Mouse (Mus musculus) T-cell, adult 2 months (primary cell): Measurements from ENCODE around the gene Apoc3.

ENCODE experiments used
- DNase-seq: peaks from one replicate; pipeline ENCODE4 v3.0.0; 2022; ENCODE audit warnings: low spot score

The Apoc3 gene

DNA sequence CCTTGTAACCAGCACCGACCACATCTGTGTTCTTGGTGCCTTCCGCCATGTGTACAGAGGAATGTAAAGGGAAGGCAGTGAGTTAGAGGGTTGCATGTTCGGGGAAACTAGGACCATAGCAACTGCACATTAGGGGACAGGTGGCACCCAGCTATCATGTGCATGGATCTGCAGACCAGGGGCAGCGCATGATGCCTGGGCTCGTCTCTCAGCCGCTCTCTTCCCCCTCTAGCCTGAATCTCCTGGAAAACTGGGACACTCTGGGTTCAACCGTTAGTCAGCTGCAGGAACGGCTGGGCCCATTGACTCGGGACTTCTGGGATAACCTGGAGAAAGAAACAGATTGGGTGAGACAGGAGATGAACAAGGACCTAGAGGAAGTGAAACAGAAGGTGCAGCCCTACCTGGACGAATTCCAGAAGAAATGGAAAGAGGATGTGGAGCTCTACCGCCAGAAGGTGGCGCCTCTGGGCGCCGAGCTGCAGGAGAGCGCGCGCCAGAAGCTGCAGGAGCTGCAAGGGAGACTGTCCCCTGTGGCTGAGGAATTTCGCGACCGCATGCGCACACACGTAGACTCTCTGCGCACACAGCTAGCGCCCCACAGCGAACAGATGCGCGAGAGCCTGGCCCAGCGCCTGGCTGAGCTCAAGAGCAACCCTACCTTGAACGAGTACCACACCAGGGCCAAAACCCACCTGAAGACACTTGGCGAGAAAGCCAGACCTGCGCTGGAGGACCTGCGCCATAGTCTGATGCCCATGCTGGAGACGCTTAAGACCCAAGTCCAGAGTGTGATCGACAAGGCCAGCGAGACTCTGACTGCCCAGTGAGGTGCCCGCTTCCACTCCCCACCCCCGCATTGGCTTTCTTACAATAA lies 5.6 kb downstream of the Apoc3 start:
- DNase-seq: peak; percentile 51

DNA sequence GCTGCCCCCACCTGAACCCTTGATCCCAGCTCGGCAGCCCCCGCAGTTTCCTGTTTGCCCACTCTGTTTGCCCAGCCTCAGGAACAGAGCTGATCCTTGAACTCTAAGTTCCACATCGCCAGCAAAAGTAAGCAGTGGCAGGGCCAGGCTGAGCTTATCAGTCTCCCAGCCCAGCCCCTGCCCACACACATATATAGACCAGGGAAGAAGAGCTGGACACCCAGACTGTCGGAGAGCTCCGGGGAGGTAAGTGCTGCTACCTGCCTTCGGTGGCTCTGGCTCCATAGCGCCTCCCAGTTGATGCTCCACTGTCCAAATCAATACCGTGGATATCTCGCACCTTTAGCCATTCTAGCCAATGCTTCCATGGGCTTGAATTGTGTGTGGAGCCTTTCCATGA lies 6.9 kb downstream of the Apoc3 start, which contains the start of gene Apoa1:
Gene Apoa1, plus strand, starts transcription at position 90 of the 400 bp plus-strand sequence.
- DNase-seq: no peak

DNA sequence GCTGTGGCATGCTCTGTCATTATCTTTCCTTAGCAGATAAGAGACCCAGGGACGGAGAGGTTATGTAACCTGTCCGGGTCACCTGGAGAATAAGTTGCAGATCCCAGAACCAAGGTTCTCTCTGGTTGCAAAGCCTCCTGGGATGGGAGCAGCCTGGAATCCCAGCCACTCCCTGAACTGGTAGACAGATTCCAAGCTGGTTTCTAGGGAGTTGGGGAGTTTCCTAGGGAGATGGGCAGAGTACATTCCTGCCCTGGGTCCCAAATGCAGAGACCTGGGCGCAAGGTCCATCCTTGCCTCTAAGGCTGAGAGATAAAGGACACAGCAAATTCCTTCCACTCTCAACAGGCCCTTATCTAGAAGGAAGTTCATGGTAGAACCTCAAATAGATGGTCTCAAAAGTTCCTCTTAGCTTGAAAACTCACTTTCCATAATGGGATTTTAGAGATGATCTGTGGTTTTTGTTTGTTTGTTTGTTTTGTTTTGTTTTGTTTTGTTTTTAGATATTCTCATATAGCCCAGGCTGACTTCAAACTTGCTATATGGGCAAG lies 8.3 kb downstream of the Apoc3 start:
- no peak for DNase-seq

DNA sequence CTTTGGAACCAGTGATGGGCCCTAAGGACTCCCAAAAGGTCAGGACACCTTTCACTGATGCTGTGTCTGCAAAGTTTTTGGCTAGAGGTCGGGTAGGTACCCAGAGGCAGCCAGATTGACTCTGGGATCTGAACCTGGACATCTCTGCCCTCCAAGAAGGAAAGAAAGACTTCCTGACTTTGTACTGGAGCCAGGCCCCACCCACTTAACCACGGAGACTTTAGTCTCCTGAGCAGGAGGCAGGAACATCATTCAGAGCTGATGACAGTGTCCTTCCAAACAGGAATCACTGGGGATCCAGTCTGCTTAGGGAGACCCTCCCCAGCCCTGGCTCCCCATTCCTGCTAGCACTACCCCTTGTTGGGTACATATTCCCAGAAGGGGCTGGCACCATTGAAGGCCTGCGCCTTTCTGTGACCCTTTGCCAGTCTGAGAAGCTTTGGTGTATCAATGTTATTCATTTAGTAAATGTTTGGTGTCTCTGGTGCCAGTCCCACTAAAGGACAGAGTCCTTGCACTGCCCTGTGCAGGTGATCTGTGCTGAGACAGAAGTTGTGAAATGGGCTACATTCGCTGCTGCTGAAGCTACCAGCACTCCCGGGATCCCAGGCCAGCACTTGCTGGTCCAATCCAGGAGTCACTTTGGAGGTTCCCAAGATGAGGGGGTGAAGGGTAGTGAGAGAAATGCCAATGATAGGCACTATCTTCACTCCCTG lies 10.3 kb downstream of the Apoc3 start:
- DNase-seq: no peak

DNA sequence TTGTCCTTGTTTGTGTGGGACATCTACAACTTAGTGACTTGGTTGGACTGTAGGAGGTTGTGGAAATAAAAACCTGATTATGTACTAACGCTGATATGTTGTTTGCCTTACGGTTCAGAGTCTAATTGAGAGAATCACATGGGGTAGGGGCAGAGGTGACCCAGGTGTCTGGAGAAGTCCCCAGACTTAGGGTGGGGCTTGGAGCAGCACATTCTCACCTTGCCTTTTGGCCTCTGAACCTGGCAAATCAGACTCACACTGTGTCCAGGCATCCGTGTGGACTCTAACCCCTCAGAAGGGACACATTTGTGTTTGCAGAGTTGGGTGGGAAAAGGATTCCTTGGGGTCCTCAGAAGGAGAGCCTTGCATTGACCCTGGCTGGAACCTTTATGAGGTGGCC lies 11.3 kb downstream of the Apoc3 start:
- no peak for DNase-seq

DNA sequence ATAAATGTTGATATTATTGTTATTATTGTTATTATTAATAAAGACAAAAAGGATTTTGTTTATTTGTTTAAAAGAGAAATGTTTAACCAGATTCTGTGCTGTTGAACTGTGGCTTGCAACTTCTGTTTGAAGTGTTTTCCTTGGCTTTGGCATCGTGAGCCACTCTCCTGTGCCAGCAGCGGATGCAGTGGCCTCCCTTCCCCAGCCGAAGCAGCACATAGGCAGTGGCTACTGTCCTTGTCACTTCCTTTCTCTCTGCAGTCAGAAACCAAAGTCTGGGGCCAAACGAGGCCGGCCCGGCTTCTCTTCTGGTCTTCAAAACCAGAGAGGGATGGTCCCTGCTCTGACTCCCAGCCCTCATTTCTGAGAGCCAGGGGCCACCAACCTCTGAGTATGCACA lies 12.3 kb downstream of the Apoc3 start:
- no peak for DNase-seq

DNA sequence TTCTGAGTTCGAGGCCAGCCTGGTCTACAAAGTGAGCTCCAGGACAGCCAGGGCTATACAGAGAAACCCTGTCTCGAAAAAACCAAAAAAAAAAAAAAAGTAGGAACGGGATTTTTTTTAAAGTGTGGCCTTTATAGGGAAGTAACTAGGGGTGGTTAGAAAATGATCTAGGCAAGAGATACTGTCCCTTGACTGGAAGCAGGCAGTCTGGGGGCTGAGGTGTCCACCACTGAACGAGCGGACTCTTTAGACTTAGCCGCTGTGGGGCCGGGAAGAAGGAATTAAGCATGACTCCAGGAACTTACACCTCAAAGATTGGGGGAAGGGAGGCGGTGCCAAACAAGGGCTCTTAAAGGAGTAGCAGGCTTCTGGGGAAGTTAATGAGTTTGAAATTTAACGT lies 17.3 kb downstream of the Apoc3 start:
- no peak for DNase-seq

DNA sequence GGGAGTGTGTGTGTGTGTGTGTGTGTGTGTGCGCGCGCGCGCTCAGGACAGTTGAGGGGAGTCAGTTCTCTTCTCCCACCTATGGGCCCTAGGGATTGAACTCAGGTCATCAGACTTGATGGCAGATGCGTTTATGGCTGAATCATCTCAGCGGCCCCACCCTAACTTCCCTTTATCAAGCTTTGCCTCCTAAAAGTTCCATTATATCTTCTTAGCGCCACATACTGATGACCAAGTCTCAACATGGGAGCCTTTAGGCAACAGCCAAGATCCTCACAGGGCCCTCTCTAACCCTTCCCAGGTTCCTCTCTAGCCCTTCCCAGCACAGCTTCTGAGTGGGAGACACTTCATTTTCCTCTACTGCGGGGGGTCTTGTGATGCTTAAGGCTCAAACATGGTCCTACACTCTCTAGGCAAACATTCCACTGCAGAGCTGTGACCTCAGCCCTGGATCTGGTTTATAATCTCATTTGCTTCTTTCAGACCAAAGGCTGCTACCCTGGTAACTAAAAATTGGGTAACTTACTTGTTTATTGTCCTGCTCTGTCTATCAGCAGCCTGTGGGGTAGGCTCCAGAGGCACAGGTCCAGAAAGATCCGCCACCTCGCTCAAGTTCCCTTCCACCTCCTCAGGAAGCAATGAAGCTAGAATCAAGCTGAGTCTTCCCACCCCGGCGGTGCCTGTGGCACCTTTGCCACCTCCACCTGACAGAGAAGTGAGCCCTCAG lies 18.5 kb downstream of the Apoc3 start:
- DNase-seq: no peak

DNA sequence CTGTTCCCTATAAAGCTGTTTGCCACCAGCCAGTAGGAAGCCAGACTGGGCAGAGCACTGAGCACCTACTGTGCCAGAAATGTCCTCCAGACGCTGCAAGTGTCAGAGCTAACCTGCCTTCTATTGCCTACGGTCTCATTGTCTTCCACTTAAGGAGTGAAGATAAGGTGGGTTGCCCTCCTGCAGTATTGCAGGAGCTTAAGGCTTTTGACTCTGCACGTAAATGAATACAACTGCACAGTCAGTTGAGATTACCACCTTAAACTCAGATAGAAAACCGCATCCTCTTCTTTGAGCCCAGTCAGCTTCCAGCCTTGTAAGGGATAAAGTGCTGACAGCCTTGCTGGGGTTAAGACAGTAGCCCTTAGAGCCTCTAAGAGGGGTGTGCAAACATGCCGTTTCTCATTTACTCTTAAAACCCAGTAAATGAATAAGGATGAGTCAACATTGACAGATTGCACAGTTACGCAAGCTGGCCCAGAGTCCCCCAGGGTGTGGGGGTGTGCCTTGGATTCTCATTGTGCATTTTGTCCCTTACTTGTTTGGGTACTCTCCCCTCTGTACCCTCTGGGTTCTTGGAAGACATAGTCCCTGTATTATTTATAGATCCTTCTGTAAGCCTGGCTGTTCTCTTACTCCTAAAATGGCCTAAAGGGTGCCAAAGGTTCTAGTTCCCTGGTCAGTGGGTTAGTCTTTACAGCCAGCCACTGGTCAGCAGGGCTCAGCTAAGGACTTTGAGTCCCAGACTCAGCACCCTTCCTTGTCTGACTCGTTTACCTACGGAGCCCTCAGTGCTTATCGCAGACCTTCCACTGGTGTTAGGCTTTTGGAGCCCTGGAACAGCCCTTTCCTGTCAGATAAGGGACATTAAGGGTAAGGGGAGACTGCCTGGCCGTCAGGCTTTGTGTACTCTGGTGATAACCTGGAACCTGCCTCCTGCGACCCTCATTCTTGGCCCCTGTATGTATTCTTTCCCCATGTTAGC lies 19.8 kb downstream of the Apoc3 start:
- no peak for DNase-seq

DNA sequence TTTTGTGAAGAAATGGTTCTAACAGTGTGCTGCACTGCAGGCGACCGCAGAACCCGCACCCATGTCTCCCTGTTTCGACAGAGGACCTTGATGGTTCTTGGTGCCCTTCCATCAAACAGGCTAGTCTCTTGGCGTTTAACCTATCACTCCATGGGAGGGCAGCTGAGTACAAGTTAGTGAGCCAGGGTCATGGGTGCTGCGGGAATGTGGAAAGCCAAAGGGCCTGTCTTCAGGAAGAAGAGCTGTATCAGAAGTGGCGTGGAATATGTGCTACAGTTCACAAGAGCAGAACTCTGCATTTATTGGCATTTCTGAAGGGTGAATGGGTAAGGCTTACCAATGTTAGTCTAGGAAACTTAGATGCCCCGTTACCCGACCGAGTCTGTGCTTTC lies 20.5 kb downstream of the Apoc3 start:
- no peak for DNase-seq

DNA sequence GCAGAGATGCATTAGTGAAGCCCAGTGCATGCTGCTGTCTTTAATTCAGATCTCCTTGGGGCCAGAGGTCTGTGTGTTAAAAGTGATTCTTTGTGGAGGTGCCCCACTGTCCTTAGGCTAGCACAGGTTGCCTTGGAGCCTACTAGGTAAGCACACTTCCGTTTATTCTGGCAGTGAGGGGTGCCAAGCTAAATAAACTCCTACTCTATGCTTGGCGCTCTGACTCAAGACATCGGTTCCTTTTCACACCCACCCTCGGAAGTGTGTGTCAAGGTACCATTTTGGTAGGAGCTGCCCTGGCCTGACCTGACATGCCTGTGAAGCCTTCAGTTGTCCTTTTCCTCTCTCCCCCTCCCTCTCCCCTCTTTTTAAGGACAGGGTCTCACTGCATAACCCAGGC lies 21.2 kb downstream of the Apoc3 start:
- no peak for DNase-seq

DNA sequence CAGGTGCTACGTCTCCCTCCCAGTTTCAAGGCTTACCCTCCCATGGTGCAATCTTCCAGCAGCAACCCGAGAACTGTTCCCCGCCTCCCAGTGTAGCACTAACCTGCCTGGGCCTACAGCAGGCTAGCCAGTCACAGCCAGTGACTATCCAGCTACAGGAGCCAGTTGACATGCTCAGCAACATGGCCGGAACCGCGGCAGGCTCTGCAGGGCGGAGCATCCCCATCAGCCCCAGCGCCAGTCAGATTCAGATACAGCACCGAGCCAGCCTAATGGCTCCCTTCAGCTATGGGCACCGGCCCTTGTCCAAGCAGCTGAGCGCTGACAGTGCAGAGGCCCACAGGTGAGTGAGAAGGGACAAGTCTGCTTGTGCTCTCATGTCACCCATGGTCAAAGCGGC lies 25.0 kb downstream of the Apoc3 start:
- DNase-seq: no peak

DNA sequence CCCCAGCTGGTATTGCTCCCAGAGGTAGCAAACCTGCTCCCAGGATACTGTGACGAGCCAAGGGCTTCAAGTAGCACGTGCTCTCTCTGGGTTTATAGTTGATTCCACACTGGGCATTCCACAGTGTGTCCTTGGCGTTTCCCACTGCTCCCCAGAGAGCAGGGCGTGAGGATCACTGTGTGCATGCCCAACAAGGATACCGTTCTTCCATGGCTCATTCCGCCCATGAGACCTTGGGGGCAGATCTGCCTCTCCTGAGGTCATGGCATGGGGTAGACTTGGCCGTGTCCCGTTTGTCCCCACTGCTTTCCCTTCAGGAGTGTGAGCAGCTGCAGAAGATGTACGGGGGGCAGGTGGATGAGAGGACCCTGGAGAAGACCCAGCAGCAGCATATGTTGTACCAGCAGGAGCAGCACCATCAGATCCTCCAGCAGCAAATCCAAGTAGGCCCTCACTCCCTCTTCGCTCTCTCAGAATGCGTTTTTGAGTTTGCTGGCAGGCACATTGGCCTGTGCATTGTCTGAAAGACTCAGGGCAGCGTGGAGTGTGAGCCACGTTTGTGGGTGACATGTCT lies 26.9 kb downstream of the Apoc3 start:
- DNase-seq: no peak

DNA sequence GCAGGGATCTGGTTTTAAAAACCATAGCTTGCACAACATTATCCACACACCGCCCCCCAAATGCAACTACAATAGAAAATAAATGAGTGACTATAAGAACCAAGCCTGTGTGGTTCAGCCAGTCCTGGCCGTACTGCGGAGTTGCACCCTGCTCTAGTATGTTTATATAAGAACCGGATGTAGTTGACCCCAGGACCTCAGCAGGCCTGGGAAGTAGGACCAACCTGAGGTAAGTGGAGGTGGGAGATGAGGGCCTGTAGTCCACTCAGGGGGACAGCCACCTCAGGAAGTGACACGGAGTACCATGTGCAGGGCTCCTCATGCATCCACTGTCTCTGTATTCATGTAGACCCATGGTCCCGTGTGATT lies 28.0 kb downstream of the Apoc3 start:
- no peak for DNase-seq

DNA sequence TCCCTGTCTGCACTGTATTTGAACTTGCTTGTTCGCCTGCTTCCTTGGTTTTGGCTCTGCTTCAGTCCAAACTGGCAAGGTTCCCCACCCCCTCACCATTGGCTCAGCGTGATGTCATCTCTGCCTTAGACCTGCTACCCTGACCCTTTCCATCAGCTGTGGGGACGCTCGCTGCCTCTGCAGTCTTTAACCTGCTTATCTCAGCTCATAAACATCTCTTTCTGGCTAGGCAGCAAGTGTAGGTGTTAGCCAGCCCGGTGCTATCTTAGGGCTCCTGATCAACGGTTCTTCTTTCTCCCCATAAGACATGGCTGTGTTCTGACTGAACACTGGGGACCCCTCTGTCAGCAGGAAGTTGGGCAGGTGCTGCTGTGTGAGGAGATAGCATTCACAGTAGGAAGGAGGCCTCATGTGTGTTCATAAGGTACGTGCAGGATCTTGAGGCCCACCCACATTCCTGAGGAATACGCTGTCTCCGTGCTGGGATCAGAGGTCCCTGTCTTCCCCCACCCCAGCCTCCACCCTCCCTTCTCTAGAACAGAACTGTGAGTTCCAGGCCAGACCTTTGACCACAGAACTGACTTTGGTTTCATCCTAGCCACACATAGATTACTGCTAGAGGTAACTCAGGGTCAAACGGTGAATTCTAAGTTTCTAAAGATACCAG lies 28.5 kb downstream of the Apoc3 start:
- DNase-seq: no peak

DNA sequence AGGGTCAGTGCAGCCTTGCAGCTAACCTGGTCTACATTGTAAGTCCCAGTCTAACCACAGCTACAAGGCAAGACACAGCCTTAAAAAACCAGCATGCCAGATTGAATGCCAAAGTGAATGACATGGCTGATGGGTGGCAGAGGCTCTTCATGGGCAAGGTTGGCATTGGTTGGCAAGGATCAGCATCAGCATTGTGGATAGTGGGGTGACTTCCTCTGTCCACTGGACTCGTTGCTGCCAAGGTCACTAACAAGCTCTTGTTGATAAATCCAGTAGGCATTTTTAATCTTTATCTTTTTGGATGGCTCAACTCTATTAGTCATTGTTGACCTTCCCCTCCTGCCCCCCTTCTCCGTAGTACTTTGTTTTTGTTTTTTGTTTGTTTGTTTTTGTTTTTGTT lies 35.8 kb downstream of the Apoc3 start:
- DNase-seq: no peak

DNA sequence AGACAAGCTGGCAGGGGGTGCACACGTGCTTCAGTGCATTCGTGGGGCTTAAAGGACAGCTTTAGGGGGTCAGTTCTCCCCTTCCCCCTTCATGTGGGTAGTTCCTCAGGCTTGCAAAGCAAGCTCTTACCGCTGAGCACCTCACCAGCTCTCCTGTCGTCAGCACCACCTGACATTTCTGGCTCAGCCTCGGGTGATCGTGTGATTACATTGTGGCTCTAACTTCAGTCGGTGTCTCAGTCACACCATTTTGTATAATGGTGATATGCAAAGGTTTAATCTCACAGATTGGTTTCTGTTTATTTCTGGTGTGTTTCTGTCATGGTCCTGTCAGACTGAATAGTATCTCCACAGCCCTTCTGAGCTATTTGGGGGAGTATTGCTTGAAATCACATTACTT lies 36.5 kb downstream of the Apoc3 start:
- no peak for DNase-seq

DNA sequence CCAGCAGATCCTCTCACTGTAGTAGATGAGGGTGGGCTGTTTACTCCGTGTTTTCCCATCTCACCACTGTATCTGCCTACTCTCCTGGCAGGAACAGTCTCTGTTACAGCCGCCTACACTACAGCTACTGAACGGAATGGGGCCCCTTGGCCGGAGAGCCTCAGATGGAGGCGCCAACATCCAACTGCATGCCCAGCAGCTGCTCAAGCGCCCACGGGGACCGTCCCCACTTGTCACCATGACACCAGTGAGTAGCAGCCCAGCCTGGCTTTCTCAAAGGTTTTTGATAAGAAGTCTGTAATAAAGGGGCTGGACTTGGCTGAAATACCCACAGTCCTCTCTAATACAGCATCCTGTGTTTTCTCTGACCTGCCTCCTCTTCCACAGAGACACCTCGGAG lies 37.0 kb downstream of the Apoc3 start:
- no peak for DNase-seq

DNA sequence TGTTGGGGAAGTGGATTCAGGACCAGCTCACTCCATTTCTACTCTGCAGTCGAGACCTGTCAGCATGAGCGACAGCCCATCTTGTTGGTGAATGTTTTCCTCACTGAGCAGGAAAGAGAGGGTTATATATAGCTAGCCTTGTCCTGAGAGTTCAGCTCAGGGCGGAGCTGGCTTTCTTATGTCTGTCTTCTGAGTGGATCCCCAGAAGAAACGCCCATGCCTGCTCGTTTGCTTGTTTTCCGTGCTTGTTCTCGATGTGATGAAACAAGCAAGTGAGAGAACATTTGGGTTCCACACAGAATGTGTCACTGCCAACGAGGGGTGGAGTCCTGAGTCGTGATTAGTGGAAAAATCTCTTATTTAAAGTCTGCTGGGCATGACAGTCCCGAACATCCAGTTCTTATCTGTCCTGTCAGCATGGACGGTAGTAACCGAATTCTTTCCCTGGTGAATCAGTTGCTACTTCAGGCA lies 38.7 kb downstream of the Apoc3 start:
- DNase-seq: no peak

DNA sequence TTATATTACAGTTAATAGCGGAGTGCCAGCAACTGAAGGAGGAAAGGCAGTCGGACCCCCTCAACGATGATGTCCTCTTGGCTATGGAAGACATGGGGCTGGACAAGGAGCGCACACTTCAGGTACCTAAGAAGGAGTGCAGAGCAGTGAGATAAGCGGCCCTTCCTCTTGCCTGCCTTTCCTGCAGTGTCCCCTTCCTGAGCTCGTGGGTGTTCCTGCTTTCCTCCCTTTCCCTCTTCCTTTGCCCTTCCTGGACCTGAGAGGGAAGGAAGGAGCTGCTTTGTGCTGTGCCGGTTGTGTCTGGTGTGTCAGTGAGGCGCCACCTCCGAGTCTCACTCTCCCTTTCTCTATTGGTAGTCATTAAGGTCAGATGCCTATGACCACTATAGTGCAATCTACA lies 40.6 kb downstream of the Apoc3 start:
- DNase-seq: no peak
